Mouse (Mus musculus) left cerebral cortex, postnatal 4 days (tissue): ENCODE results near the gene Mtg2. TPM values are rescaled to one million over a fixed set of nuclear protein-coding genes. Genes with fewer than 3 reads are reported as not detected.
A peak's percentile ranks its signal among the peaks of the same experiment; 100 is the strongest.

Source experiments
- DNase-seq: peaks from one replicate; pipeline ENCODE4 v3.0.0-alpha.2; 2022
- intact Hi-C: fragments of 180-260 bp; cut with DNase I; formaldehyde crosslinking; loops from one replicate; pipeline ENCODE4 v1.15.1; 2025
- total RNA-seq, 2 experiments: library from RNA; stranded (reverse); gene quantifications; 2 replicates each; pipeline ENCODE4 v1.2.3; 2021

Mtg2 gene
- total RNA-seq, 2 experiments from 2014 or later, result 19.8 to 20.5 TPM

DNA sequence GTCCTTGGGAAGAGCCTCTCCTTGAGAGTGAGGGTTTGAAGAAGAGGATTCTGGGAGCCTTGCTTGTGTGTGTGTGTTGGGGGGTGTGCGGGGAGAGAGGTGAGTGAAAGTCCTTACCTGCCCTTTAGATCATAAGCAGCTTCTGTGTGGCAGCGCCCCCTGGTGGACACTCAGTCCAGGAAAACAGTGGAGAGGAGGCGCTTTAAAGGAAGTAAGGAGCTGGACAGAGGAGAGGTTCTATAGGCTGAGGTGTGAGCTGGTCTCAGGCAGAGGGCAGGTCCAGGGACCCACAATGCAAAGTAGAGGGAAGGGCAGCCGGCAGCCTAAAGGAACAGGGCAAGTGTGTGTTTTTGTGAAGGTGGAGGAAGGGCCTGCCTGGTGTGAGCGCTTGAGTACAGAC, 19.4 kb upstream of the Mtg2 start:
- DNase-seq, result peak; percentile 86
- intact Hi-C loops, result no loop called here

DNA sequence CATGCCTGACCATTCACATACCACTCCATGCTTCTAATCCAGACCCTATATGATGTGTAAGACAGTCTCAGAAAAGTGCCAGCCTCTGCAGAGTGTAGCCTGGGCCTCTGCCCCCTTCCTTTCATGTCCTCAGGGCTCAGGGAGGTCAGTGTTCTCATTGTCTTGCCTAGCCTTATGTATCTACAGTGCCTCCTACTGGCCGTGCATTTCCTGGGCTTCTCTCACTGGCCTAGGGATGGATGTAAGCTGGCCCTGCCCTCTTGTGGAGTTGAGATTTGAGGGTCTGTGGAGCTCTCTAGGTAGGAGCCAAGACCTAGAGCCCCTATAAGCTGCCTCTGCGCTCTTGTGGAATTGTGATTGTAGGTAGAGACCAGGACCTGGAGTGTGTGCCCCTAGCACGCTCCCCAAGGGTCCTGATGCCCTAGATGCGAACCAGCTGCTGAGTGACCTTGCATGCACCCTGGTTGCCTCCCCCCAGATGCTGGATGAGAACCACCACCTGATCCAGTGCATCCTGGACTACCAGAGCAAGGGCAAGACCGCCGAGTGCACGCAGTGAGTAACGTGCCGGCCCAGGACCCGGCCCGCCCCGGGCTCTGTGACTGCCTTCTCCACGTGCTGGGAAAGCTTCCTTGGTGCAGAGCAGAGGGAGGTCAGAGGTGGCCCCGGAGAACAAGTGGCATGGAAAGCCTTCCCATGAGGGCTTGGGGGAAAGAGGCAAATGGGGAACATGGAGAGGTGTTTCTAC, 18.2 kb upstream of the Mtg2 start:
- DNase-seq, result peak; percentile 31
- intact Hi-C loops, result no loop called here

DNA sequence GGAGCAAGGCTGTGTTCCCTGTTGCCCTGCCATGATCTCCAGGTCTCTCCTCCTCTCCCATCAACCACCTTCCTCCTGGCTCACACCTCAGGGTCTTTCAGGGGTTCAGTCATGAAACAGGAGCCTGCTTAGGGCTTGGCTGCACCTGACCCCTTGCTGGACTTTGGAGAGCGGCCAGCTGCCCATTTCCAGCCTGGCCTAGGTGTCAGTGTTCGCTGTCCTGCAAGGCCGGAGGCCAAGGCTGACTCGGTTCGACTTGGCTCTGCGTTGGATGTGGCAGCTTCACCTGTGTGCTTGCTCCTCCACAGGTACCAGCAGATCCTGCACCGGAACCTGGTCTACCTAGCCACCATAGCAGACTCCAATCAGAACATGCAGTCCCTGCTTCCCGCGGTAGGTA, 17.4 kb upstream of the Mtg2 start:
- DNase-seq, result no peak
- intact Hi-C loops, result no loop called here

DNA sequence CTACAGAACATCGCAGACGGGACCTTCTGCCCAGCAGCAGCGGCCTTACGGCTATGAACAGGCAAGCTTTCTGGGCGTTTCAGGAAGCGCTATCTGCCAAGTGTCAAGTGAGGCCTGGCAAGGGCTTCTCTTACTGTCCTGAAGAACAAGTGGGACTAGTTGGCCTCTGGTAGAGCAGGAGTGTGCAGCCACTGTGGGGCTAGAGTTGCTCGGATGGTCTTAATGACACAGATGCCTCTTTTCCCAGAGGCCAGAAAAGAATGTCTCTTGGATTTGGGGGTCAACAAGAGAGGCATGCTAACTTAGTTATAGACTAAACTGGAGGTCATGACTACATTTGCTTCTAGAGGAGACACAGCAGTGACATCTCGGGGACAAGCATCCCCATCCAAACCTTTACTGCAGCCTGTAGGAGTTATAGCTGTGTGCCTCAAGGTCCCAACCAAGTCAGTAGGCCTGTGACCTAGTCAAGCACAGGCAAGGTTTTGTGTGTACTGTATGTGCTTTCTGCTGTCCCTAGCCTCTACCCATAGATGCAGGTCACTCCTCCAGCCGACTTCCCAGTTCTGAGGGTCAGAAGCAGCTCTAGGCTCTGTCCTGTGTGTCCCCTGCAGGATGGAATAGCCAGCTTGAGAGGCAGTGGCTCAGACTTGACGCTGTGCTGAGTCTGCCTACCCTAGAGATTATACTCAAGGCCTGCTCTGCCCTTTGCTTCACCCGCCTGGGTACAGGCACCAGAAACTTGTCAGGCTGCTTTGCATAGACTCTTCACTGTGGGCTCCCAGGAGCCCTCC, 6.9 kb upstream of the Mtg2 start:
- no peak for DNase-seq
- intact Hi-C loops, result no loop called here

DNA sequence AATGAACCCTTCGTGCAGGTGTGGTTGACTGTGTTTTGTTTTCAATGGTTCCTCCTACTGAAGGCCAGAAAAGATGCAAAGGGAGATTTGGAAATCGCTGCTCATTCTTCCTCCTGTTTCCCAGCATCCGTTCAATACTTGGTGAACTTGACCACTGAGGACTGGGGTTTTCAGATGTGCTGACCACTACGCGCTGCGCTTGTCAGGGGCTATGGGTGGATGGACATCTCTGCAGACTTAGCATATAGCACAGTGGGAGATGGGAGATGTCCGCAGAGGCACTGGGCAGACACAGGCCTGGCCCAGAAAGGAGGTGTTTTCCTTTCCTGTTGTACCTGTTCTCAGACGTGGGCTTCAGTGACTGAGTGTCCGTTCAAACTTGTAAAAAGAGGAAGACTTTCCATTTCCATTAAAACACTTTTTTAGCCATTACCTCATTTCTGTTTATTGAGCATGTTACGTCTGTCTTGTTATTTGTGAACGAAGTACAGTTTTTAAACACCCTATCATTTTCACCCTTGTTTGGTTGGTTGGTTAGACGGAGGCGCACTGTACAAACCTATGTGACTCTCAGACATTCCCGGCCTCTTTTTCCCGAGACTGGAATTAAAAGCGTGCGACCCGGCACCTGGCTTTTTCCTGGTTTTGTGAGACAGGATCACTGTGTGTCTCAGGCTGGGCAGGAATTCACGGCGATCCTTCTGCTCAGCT, 463 bp upstream of the Mtg2 start:
- intact Hi-C loops, result loop anchor here (5.0 to 10.0 kb wide), 2 partner anchors 47 to 185 kb away; partner anchors contain the start of genes Osbpl2 and Rps21
- DNase-seq, result no peak

DNA sequence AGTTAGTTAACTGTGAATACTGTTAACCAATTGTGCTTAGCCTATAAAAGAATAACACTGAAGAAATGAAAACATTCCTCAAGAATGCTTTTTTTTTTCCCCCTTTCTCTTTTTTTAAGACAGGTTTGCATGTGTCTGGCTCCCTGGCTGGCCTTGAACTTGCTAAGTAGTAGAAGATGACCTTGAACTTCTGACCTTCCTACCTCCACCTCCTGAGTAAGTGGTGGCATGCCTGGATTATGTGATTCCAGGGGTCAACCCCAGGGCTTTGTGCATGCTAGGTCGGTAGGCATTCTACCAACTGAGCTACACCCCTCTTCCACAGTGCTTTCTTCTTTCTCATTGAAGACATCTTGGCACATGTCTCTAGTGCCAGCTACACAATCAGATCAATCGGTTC, 1.3 kb downstream of the Mtg2 start:
- DNase-seq, result no peak
- intact Hi-C loops, result loop anchor here (5.0 to 10.0 kb wide), 2 partner anchors 46 to 183 kb away; partner anchors contain the start of genes Osbpl2 and Rps21

DNA sequence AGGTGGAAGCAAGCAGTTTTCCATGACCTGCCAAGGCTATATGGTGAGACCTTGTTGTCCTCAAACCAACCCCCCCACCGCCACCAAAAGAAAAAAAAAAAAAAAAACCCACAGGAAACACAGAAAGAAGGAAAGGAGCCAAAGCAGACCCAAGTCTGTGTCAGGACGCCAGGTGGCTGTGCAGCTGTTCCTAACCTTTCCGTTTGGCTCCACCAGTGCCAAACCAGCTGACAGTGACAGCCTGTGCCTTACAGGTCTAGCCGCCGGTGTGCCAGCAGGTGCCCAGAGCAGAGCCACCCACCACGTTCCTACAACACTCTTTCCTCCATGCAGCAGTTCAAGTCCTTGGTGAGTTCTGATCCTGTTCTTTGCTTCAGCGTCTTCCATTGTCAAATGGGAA, 2.5 kb downstream of the Mtg2 start:
- intact Hi-C loops, result loop anchor here (5.0 to 10.0 kb wide), 2 partner anchors 44 to 182 kb away; partner anchors contain the start of genes Osbpl2 and Rps21
- no peak for DNase-seq

DNA sequence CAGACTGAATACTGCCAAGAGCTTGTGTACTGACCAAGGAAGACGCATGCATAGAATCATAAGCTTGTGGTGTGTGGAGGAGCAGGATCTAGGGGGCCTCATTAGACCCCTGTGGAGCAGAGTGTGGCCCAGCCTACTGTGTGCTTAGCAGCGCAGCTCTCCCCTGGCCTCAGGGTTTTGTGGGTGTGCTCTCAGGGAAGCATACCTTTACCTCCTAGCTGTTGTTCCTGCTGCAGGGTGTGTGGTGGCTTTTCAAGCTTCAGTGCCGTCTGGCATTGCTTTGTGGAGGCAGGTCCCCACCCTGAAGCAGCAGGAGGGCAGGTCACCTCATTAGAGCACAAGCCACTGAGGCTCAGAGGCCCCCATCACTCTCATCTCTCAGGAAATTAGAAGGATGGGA, 7.2 kb downstream of the Mtg2 start:
- DNase-seq, result no peak
- intact Hi-C loops, result loop anchor here (10.0 kb wide), 1 partner anchor 177 kb away; the partner anchor contains the start of gene Rps21

DNA sequence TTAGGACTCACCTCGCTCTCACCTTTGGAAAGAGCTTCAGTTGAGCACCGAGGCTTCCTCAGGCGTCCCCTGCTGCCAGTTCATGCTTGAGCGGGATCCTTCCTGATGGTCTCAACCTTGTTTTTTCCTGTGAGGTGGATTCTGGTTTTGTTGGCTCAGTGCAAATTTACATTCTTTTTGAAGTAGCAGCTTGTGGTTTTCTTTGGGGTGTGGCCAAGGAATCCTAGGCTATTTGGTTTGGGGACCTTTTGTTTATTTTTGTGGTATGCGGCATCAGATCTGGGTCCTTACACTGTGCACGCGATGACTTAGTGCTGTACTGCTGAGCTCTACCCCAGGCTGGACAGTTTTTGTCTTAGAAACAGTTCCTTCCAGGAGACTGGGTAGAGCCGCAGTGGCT, 10.3 kb downstream of the Mtg2 start:
- intact Hi-C loops, result loop anchor here (10.0 kb wide), 1 partner anchor 84 kb away; no protein-coding TSS in a partner anchor
- no peak for DNase-seq

DNA sequence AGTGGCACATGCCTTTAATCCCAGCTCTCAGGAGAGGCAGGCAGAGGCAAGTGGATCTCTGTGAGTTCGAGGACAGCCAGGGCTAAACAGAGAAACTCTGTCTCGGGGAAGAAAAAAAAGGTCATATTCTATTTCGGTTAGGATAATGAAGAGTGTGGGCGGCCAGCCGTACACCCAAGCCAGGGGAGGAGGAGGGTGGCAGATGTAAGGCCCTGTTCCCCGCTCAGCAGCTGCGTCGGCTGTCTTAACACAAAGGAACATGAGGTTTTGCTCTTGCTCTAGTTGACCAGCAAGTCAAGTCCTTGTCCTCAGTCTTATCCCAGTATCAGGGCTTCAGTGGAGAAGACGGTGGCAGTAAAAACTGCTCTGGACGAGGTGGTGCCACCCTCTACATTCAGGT, 12.7 kb downstream of the Mtg2 start:
- DNase-seq, result no peak
- intact Hi-C loops, result loop anchor here (10.0 kb wide), 1 partner anchor 82 kb away; no protein-coding TSS in a partner anchor

DNA sequence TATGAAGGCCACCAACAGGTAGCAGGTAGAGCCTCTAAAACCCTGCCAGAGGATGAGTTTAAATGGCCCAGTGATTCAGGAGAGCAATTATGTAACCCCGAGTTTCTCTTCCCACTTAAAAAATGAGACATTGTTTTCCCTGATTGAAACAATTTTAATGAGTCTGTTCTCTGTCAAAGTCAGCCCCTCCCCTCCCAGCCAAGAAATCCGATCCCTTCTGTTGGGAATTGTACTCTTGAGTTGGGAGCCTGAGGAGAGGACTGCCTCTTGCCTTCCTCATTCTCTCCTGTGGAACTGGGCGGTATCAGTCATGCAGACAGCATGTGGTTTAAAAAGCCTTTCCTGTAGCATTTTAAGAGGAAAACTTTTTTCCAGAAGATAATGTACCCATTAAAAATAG, 14.2 kb downstream of the Mtg2 start:
- intact Hi-C loops, result loop anchor here (10.0 kb wide), 1 partner anchor 80 kb away; no protein-coding TSS in a partner anchor
- no peak for DNase-seq

DNA sequence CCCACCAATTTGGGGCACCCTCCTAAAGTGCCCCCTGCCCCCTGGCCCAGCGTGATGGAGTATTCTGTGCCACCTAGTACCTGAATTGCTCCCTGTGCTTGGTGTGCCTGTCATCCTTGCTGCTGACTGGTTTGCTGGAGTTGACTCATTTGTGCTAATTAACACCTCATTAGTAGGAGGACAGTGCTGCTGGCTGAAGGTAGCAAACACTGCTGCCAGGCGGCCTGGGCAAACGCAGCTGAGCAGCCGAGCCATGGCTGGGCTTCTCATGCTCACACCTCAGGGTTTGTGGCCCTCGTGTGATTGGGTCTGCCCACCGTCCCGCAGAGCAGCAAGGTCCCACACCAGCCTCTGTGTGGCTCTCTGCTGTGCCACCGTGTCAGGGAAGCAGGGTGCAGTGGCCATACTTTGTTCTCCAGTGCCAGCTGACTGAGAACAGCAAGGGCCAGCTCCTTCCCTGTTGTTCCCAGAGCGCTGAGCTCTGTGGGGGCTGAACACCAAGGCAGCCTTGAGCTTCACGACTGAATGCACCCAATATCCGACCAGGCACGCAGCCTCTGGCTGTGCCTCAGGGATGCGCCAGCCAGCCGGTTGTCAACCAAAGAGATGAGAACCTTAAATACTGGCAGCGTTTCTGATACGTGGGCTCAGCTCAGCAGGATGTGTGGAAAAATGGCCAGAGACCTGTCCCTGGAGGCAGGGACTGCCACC, 15.7 kb downstream of the Mtg2 start:
- peak; percentile 31 for DNase-seq
- intact Hi-C loops, result loop anchor here (10.0 kb wide), 1 partner anchor 79 kb away; no protein-coding TSS in a partner anchor

DNA sequence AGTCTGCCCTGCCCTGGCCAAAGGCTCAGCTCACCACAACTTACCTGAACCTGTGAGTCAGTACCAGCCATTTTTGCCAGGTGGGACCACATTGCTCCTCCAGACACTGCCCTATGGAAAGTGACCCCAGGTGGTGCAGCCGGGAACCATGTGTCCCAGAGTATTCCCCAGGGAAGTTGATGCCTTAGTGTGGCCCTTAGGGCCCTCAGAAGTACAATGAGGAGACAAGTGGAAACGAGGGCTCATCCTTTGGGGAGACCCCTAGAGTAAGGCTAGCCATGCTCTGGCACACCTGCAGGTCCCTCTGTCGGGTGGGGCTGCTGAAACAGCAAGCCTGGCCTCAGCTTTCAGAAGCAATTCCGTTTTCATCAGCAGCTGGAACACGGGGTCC, 16.2 kb downstream of the Mtg2 start:
- intact Hi-C loops, result loop anchor here (10.0 kb wide), 1 partner anchor 78 kb away; no protein-coding TSS in a partner anchor
- no peak for DNase-seq

DNA sequence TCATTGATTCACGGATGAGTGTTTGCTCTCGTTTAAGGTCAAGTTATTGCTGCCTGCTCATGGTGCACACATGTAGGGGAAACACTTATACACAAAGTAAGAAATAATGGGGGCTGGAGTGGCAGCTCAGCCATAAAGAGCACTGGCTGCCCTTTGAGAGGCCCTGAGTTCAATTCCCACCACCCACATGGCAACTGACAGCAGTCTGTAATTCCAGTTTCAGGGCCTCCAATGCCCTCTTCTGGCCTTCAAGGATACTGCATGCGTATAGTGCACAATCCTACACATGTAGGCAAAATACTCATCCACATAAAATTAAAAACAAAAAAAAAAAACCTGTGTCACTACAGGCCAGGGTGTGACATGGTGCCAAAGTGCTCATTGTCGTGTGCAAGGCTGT, 17.1 kb downstream of the Mtg2 start:
- intact Hi-C loops, result loop anchor here (10.0 kb wide), 1 partner anchor 77 kb away; no protein-coding TSS in a partner anchor
- no peak for DNase-seq

DNA sequence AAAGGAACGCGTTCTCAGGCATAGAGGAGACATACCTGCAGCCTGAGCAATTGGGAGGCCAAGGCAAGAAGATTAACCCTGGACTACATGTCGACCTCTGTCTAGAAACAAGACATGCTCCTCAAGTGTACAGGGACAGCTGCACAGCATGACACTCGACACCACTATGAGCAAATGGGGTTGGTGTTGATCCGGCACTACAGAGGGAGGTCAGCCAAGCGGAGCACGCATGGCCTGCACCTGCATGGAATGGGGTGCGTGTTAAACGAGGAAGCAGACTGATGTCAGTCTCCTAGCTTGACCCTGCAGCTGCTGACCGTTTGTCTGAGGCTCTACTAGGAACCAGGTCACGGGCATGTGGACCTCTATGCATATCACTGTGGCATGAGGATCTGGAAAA, 19.9 kb downstream of the Mtg2 start:
- DNase-seq, result no peak
- intact Hi-C loops, result no loop called here

DNA sequence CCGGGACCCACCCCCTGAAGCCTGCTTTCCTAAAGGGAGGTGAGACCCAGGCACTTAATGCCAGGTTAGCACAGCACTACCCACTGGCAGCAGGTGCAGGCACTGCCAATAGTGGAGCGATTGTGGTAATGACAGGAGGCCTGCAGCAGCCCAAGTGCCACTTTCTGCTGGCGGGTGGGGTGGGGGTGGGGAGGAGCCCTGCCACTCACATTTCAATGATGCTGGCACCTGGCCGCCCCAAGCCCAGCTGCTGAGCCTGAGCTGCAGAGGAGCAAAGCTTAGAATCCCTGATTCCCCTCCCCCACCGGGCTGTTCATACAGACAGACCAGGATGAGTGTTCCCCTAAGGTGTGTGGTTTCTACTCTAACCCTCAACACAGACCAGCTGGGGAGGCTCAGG, 25.3 kb downstream of the Mtg2 start:
- peak; percentile 28 for DNase-seq
- intact Hi-C loops, result no loop called here

DNA sequence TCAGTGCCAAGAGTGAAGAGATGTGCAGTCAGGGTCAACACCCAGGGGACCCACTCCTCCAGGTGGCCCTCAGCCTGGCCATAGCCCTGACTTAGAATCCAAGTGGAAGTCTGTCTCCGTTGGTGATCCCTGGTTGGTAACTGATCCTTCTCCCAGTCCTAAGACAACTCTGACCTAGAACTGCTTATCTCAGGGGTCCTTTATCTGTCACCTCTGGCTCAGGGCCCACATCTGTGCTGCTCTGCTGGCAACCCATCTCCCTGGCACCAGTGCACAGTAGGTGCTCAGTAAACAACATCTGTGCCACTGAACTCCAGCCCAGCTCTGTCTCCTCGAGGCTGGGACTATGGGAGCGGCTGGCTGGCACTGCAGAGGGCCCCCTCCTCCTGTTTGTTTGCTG, 27.2 kb downstream of the Mtg2 start:
- DNase-seq, result no peak
- intact Hi-C loops, result no loop called here

DNA sequence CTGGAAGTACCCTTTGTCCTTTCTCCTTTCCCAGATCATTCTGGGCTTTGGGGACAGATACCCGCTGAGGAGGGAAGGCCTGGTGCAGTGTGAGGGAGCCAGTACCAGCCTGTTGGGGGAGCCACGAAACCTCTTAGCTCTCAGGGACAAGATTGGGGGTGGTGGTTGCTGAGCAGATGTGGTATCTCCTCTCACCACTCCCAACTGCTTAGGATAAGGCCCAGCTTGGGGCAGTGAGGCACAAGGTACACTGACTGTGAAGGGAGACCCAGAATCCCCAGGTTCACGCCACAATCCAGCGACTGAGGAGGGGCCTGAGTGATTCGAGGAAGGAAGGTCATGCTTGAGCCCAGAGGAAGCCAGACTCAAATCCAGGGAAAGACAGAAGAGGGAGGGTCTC, 27.8 kb downstream of the Mtg2 start:
- DNase-seq, result no peak
- intact Hi-C loops, result no loop called here

DNA sequence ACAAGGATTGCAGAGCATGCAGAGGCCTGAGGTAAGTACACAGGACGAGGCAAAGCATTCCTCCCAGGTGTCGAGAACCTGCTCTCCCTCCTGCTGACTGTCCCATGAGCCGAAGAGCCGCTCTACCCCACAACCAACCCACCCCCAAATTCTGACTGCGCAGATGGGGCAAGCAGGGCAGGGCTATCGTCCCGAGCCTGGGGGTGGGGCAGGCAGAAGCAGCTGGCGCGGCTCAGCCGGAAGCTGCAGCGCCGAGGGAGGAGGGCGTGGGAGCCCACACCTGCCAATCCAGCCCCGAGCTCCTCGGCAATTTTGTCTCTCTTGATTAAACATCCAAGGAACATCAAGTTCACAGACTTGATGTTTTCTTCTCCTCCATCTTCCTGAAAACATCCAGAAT, 29.1 kb downstream of the Mtg2 start:
- intact Hi-C loops, result no loop called here
- peak; percentile 29 for DNase-seq
